Mouse (Mus musculus) heart, adult 9 months (tissue): ENCODE data around the gene Fgfr2.

Source experiments
- DNase-seq, 2 experiments: peaks; one replicate each; pipeline ENCODE4 v3.0.0; 2022; ENCODE audit warnings: low spot score in 2 of 2

Gene Fgfr2

DNA sequence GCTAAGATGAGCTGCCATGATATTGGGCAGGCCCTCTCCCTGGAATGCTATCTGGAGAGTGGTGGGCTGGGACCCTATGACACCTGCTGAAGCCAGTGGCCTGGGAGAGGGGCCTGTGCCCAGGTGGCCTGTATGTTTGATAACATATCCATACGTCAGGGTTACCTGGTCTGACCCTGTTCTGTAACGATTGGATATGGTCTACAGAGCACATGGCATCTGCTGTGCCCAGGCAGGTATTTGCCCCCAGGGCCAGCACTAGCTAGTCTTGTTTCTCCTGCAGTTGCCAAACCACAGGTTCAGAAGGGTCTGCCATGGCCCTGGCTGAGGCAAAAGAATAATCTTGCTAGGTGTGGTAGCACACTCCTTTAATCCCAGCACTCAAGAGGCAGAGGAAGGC lies 429.6 kb downstream of the Fgfr2 start:
- no peak for DNase-seq

DNA sequence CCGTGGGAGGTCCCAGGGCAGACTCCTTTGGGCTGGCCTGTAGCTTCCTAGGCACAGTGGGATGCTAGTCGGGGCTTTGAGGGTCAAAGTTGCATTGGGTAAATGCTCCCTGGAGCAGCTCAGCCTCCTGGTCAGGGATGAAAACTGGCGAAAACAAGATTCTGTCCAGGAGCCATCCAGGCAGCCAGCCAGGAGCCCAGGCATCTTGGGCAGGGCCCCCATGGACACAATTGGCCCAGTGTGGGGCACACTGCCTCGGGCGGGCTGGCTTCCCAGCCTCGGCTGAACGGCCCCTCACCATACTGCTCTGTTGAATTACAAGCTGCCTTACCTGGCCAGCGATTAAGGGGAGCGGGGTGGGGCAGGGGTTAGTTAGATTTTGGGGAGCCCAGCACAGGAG lies 430.4 kb downstream of the Fgfr2 start:
- no peak for DNase-seq

DNA sequence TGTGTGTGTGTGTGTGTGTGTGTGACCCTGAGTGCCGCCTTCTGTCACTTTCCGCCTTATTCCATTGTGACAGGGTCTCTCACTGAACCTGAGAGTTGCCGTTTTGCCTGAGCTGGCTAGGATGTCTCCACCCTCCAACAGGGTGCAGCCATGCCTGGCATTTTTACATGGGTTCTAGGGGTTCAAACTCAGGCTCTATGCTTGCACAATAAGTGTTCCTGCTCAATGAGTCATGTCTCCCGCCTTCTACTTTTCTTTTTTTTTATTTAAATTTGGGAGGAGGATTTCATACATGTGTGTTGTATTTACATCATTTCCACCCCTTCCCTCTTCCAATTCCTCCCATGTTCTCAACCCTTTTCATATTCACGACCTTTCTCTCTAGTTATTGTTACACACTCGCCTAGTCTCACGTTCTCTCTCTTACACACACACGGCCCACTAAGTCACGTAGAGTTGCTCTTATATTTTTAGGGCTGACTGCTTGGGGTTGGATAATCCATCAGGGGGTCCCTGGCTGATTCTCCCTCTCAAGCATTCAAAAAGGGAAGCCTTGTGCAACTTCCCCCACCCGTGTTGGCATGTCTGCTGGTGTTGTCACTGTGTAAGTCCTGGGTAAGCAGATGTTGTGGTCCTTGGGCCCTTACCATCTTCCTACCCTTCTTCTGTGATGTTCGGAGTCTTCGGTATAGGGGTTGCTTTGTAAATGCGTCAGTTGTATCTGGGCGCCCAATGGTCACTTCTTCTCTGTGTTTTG lies 432.3 kb downstream of the Fgfr2 start:
- DNase-seq: no peak

DNA sequence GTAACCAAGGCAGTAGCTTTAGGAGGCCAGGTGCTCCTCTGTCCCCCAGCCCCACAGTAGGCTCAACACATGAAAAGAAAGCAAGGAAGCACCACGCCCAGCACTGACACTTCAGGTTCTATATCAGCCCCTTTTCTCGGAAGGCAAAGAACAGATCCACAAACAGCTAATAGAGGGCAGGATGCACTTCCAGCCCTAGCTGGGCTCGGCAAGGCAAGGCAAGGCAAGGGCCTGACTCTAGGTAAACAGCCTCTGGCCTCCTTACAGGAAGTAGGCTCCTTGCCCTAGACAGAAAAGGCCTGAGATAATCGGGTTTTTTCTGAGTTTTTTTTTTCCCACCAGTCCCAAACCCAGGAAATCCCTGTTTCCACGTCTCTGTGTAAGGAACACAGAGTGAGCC lies 433.4 kb downstream of the Fgfr2 start:
- DNase-seq: no peak

DNA sequence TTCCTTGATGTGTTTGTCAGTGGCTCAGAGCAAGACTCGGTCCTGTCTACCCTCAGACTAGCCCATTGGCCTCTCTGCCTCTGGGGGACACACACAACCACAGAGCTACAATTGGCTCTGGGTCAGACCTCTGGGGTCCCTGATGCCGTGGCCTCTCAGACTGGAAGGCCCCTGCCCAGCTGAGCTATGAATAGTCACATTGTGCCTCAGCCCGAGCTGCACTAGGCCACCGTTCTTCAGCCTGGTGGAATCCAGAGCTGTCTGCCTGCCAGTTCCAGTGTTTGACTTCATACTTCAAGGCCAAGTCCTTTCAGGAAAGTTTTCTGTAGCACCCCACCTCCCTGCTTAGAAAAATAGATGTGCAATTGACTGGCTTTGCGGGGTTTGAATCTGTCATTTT lies 434.4 kb downstream of the Fgfr2 start:
- DNase-seq: peak; percentile 24 to 40

DNA sequence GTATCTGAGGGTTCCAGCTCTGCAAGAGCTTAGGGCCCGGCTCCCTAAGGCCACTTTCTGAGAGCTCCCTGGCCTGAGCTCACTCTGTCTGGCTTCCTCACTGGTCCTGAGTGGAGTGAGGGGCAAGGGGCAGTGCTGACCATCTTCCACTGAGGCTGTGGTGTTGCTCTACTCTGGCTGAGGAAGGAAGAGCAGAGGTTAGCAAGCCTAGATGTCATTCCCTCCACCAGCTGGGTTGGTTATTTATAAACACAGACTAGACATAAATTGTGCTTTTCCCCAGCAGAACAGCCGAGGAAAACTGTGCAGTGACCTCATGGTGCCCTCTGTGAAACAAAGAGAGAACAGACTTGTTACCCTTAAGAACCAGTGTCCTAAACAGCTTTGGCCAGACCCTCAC lies 435.3 kb downstream of the Fgfr2 start:
- DNase-seq: no peak

DNA sequence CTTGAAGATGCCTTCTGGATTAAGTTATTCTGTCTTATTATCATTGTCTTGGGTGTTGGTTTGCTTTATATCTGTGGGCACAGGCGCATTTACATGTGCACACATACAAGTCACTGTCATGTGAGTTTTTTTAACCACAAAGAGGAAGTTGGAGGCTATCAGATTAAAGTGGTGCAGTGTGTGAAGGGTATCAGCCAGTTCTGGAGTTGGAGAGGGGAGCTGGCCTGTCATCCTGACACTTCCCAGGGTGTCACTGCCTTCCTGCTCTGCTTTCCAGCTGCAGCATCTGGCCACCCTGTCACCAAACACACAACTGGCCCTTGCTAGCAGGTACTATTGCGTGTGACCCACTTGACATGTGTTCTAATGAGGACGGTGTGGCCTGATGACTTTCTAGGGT lies 436.6 kb downstream of the Fgfr2 start:
- no peak for DNase-seq

DNA sequence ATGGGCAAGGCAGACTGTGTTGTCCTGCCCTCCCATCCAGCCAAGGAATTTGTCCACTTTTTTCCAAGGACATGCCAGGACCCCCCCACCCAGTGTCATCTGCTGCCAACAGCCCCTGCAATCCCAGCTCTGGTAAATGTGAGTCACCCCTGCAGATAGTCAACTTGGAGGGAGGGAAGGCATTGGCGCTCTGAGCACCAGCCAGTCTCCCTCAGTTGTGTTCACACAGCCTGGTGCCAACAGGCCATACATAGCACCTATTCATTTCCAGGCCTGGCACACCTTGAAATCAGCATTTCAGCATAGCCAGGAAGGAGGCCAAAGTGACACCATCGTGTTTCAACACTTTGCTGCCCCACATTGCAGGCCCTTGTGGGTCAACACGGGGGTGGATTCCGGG lies 439.2 kb downstream of the Fgfr2 start:
- DNase-seq: peak; percentile 39 to 71

DNA sequence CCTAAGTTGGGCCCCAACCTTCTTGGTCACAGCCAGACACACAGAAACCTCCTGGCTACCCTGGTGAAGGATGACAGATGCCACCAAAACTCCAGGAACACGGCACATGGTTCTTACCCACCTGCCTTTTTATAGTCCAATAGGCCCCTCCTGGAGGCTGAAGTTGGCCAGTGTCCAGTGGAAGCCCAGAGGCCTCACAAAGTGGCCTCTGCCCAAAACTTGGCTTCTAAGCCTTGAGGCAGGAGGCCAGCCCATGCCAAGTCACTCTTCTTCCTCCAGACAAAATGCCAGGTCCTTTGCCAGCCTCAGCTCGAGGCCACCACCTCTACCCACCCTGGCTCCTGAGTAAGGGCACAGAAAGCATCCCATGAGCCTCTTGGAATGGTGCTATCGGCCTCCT lies 440.2 kb downstream of the Fgfr2 start:
- DNase-seq: no peak

DNA sequence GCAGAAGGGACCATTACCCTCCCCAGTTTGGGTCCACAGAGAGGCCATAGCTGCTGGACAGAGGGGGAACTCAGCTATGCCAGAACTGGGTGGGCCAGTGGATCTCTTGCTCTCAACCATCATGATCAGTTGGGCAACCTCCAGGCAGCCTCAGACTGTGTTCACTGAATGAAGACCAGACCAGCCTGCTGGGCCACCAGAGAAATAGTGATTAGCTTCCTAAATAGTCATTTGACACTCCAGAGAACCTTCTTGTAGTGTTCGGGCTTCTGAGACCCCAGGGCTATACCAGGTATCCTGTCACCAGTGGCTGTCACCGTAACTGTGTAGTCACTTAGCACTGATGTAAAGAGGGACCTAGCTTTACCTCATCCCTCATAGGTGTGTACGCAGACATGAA lies 440.8 kb downstream of the Fgfr2 start:
- DNase-seq: no peak

DNA sequence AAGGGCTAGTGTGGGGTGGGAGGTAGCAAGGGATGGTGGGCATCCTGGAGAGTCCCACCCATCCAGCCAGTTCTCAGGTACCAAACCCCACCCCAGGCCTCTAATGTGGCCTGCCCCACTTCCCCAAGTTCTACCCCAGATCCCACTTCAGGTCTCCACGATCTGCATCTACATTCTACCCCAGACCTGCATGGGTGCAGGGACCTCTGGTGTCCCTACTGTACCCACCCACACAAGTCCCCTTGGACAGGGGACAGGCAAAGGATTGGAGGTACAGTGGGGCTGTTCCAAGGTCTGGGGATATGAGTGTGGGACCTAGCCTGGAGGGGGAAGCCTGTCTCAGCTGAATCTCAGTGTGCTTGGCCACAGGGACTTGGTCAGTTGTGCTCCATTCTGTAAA lies 441.3 kb downstream of the Fgfr2 start:
- DNase-seq: no peak

DNA sequence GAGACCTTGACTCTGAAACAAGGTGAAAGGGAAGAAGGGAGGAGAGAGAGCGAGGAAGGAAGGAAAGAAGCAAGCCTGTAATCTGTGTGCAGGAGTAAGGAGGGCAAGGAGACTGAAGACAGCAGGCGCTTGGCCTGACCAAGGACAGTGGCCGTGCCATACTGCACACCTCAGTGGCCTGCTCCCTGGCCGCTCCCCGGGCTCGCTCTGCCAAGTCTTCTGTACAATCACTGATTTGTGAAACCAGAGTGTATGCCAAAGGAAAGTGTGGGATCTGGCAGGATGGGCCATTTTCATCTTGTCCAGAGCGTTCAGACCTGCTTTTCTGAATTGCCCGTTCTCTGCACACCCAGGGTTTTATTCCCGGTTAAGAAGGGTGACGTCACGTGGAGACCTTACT lies 441.9 kb downstream of the Fgfr2 start:
- peak in 1 of 2 experiments; percentile 51 for DNase-seq

DNA sequence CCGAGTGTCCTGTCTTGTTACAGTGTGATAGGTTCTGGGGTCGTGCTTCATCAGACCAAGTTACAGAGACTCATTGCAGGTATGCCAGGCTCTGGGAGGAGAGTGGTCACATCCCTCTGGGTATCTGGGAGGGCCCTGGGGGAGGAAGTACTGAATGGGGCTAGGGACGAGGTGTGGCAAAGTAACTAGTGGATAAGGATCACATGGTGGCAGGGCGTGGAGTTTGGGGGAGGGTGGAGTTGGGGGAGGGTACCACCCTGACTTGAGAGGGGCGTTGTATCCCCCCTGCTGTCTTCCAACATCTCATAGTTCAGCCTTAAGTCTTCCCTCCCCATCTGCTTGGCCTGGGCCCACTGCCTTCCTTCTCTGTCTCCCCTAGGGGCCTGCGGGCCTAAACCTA lies 443.6 kb downstream of the Fgfr2 start:
- DNase-seq: no peak

DNA sequence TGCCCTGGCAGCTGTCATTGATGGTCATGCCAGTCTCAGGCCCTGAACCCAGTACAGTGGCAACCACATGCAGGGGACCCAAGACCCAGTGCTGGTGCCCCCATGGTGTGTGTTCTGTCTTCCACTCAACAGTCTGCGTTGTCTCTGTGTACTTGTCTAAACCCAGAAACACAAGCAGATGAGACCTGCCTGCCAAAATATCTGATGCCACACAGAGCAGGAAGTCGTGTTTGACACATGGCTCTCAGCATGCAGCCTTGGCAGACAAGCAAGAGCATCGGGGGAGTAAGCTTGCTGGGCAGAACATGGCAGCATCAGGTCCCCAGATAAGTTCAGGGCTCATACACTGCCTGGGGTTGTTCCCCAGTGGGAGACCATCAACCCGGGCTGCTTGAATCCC lies 444.0 kb downstream of the Fgfr2 start:
- no peak for DNase-seq

DNA sequence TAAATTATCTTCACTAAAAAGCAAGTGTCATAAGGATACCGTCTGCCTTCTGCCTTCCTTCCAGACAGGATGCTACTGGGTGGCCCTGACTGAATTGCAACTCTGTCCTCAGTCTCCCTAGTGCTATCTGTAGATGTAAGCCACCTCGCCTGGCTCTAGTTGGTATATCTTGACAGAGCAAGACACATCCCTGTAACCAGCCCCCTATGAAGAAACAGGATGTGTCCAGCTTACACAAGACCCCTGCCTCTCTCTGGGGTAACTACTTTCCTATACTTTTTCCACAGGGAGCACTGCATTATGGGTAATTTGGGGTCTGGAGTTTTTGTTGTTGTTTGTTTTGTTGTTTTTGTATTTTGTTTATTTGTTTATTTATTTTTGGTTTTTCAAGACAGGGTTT lies 447.2 kb downstream of the Fgfr2 start:
- no peak for DNase-seq

DNA sequence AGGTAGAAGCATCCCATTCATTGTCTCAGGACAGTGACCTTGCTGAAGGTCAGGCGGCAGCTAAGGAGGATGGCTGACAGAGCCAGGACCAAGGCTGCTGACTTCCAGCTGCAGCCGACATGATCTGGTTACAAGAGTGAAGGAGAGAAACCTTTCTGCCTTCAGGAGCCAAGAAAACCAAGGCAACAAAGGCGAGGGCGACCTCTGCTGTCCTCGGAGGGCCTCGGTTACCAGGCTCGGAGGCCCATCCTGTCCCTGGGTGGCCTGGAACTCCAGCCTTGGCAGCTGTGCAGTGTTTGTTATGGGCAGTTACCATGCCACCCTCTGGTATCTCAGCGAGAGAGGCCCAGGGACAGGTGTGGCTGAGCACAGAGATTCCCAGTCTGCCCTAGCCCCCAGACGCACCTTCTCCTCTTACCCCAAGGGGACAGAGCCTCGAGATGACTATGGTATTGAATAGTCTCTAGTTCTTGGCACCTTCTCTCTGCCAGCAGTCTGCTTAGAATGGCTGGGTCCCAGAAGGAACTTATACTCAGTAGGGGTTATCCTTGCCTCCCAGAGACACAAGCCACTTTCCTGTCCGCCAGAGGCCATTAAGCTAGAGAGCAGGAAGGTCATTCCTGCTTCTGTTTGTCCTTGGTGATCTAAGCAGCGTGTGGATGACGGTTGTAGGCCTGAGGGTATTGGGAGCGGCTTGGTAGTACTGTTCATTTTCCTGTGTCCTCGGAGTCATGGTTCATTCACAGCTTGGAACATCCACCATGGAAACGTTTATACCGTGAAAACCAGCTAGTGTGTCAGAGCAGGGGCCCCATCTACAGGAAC lies 449.0 kb downstream of the Fgfr2 start:
- peak; percentile 86 to 91 for DNase-seq

DNA sequence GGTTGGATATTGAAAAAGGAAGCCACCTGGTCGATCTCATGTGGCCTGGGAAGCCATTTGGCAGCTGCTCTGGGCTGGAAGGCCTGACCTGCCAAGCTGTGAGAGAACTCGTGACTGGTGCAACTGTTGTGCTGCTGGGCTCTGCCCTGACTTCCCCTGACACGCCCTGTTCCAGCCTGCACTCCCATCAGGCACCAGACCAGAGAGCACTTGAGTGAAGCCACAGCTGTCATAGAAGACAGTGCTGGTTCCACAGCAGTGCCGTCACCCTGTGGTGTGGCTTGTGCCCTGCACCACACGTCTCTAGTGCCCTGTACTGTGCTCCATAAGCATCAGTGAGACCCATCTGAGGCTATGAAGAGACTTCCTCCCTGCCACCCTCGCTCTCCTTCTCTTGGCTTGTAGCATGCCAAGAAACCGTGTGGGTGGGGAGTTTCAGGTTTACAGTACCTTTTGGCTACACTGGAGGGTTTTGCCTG lies 450.6 kb downstream of the Fgfr2 start:
- DNase-seq: peak; percentile 87 to 91

DNA sequence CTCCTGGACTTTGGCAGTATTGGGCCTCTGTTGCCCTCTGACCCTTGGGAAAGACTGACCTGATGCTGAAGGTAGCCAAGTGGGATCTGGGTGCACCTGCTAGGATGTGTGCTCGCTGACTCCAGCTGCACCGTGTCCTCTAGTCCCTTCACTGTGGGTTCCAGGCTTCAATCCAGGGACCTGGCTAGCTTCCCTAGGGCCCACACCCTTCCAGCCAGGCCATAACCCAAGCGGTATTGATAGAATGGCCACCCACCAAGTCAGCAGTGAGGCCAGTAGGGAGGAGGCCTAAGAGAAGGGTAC lies 452.3 kb downstream of the Fgfr2 start:
- peak; percentile 84 to 86 for DNase-seq

DNA sequence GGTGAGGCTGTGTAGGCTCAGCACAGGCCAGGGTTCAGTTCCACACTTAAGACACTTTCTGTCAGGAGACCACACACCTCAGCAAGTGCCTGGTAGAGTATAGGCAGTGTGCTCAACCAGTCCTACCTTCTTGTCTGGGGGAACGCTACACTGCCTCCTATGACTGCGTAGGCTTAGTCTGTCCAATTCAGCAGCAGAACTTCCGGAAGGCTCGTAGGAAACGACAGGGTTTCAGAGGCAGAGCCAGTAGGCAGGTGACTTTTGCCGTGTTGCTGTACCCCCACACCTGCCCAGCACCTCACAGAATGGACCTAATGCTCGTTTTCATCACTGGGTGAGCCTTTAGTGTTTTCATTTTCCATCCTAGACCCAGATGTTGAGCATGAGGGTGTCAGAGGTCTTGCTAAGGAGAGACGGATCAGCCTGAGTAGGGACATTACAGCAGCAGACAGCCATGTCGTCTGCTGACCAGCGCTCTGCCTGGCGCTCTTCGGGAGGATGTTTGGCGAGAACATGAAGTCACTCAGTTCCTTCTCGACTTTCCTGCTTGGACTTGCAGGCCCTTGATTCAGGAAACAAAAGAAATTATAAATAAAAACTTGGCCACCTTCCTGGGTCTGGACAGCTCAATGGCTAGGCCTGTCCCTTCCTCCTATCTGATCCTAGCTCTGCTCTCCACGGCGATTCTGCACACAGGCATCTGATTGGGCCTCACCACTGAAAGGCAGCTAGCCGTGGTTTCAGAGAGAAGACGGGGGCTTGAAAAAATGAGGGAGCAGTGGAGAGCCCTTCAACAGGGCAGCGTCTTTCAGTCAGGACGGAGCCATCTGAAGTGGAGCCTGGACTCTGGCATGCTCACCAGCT lies 452.9 kb downstream of the Fgfr2 start:
- DNase-seq: peak; percentile 66 to 81

DNA sequence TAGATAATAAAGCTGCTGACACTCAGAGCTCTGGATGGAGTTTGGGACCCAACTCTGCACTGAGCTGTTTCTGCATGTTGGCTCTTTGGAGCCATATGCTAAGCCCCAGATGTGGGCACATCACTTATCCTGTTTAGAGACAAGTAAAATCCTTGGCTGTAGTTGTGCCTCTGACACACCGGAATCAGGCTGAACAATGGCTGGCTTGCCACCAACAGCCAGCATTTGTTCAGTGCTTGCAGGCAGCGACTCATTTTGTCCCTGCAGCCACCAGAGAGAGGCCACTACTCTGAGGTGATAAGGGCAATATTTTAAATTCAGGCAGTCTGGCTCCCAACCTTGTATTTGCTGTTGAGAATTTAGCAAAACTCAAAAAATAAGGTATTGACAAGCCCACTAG lies 454.5 kb downstream of the Fgfr2 start:
- DNase-seq: peak; percentile 71 to 73

DNA sequence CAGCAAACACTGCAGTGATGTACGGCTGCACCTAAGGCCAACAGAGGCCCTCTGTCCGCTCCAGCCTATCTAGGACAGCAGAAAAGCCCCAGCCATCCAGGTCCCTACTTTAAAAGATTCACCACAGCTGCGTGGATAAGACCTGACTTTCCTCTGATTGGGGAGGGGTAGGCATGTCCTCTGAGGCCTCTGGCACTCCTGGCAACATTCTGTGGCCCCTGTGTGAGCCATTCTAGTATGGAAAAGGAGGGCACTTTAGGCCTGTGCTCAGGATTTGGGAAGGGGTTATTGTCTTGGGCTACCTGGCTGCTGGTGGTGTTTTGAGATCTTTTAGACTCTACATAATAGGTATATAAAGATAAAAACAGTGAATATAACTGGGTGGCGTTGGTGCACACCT lies 456.6 kb downstream of the Fgfr2 start:
- no peak for DNase-seq

DNA sequence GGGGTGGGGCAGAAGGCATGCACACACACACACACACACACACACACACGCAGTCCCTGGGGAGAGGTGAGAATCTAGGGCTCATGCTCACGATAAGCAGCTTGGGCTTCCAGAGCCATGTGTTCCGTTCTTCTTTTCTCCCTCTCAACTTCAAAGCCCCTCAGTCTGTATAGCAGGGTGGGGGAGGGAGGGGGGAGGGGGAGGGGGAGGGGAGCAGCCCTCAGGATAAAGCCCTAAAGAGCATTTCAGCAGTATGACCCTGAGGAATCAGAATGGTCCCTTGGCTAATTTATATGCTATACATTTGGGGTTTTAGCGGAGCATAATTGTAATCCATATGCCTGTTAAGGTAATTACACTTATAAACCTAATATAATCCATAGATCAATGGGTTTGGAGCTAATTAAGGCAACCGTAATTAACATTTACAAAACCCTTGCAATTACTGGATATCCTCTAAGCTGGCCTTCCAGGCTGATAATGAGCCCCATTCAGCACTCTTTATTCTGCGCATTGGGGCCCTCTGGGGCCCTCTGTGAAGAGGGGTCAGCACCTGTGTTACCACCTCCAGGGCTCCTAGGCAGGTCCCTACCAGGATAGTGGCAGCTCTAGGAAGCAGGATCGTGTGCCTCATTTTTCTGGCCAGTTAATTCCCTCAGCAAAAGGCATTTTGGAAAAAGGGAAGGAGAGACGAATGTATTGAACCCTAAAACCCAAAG lies 457.3 kb downstream of the Fgfr2 start:
- DNase-seq: no peak
